Mouse (Mus musculus) liver, adult 2 months (tissue): ENCODE measurements around the gene Clptm1l.

ENCODE experiments used
- CTCF ChIP-seq: fragments of 200-500 bp; IDR thresholded peaks from 2 replicates; pipeline ENCODE4 v1.5.1; 2011; ENCODE audit warnings: low read depth, low read length, control low read depth
- POLR2A ChIP-seq: fragments of 200-500 bp; IDR thresholded peaks from 2 replicates; pipeline ENCODE4 v1.6.1; 2011; ENCODE audit warnings: low read length, control low read depth; ENCODE audit not compliant: insufficient read depth; ENCODE audit errors: extremely low read depth

GRCm38 (mm10) chr13:73631837-73632236 lies 28.0 kb downstream of the Clptm1l start:
- TF ChIP-seq CTCF (no peak), POLR2A (no peak)
